Mouse (Mus musculus) Patski (cell line): Measurements from ENCODE around the gene Nxpe3. TPM values are rescaled to one million over a fixed set of nuclear protein-coding genes. Genes with fewer than 3 reads are reported as not detected.

Experiments used
- ATAC-seq: fragments of 100-300 bp; one replicate; pipeline ENCODE4 v1.8.0; 2021
- CTCF ChIA-PET: fragments of 350-600 bp; sonication (Branson Sonifier 250); formaldehyde crosslinking; loops from one replicate; lab custom pipeline; 2022; ENCODE audit warnings: inconsistent platforms; lab: Charles Lee
- POLR2A ChIA-PET: fragments of 350-600 bp; sonication (Branson Sonifier 250); formaldehyde crosslinking; loops from one replicate; lab custom pipeline; 2022; ENCODE audit warnings: antibody characterized with exemption, inconsistent platforms; lab: Charles Lee
- DNase-seq: peaks from one replicate; pipeline ENCODE4 v3.0.0-alpha.2; 2011; ENCODE audit warnings: low read depth, low spot score
- H3K27me3 ChIP-seq: fragments of 371-371 bp; one replicate; pipeline ENCODE4 v1.5.1; 2021
- CTCF ChIP-seq: fragments of 100-300 bp; IDR thresholded peaks from one replicate; pipeline ENCODE4 v1.5.1; 2021
- in situ Hi-C: fragments of 300-500 bp; cut with MboI; formaldehyde crosslinking; loops from 3 replicates; pipeline ENCODE4 v1.11.1; 2018; ENCODE audit warnings: low pct_unique_long_range_greater_than_20kb, mixed read lengths
- polyA plus RNA-seq: library from polyadenylated mRNA; unstranded; gene quantifications from one replicate; pipeline ENCODE4 v1.2.3, GENCODE M21; 2021

The Nxpe3 gene
- polyA plus RNA-seq, 1 experiment from 2014 or later = 3.5 TPM

- ATAC-seq = no peak
- ChIA-PET POLR2A (interaction anchor here (0.6 kb wide), 1 partner anchor 924 kb away, joined by 3 read pairs; no protein-coding TSS in a partner anchor), CTCF (interaction anchor here (1.6 kb wide), 1 partner anchor 8 kb away, joined by 3 read pairs; no protein-coding TSS in a partner anchor)
- in situ Hi-C loops = no loop called here
- no peak for TF ChIP-seq CTCF
- no peaks in the 10 kb centered on the region for H3K27me3 ChIP-seq
- DNase-seq = no peak
These were observed 15.2 kb upstream of the Nxpe3 start for GRCm38 (mm10) chr16:55910208-55910793.

DNA sequence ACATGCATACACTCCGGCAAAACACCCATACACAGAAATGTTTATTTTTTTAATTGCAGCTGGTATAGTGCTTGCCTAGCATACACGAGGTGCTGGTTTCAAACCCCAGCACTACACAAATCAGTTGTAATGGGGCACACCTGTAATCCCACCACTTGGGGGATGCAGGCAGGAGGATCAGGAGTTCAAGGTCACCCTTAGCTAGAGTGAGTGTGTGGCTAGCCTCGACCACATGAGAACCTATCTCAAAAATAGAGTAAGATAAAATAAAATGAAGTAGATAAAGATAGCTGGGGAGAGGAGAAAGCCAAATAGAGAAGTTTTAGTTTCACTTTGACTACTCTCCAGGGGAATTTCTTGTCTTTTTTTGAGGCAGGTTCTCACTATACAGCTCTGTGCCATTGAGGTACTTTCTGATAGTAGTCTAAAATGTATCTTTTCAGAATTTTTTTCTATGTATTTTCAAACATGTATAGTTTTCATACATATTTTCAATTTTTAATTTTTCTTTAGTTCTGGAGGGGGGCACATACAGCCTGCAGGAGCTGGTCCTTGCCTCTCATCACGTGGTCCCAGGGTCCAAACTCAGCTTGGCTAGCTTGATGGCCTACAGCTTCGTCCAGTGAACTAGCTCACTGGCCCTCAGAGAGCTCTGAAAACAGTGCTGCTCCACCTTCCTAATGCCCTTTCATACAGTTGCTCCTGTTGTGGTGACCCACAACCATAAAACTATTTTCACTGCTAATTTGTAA, 12.0 kb upstream of the Nxpe3 start:
- TF ChIP-seq CTCF = no peak
- DNase-seq (no peak), ATAC-seq (no peak)
- ChIA-PET CTCF (no interaction called here), POLR2A (no interaction called here)
- in situ Hi-C loops = no loop called here
- no peaks in the 10 kb centered on the region for H3K27me3 ChIP-seq

- CTCF ChIA-PET = no interaction called here
- no peak for TF ChIP-seq CTCF
- POLR2A ChIA-PET = no interaction called here
- in situ Hi-C loops = no loop called here
- ATAC-seq = no peak
- no peaks in the 10 kb centered on the region for H3K27me3 ChIP-seq
- no peak for DNase-seq
These were observed 10.3 kb upstream of the Nxpe3 start for GRCm38 (mm10) chr16:55905370-55905769.

- CTCF ChIA-PET = no interaction called here
These were observed 7.0 kb upstream of the Nxpe3 start for GRCm38 (mm10) chr16:55901839-55902756.

GRCm38 (mm10) chr16:55898385-55899002, 3.4 kb upstream of the Nxpe3 start:
- ChIA-PET CTCF (no interaction called here), POLR2A (no interaction called here)
- ATAC-seq (no peak), DNase-seq (peak; percentile 12)
- no peaks in the 10 kb centered on the region for H3K27me3 ChIP-seq
- in situ Hi-C loops = loop anchor here (25.0 kb wide), 1 partner anchor 1936 kb away; no protein-coding TSS in a partner anchor
- no peak for TF ChIP-seq CTCF

More at GRCm38 (mm10) chr16:55901839-55902756, 7.0 kb upstream of the Nxpe3 start:
- DNase-seq (no peak), ATAC-seq (no peak)
- in situ Hi-C loops = no loop called here
- H3K27me3 ChIP-seq = no peaks in the 10 kb centered on the region
- POLR2A ChIA-PET = no interaction called here
- no peak for TF ChIP-seq CTCF

DNA sequence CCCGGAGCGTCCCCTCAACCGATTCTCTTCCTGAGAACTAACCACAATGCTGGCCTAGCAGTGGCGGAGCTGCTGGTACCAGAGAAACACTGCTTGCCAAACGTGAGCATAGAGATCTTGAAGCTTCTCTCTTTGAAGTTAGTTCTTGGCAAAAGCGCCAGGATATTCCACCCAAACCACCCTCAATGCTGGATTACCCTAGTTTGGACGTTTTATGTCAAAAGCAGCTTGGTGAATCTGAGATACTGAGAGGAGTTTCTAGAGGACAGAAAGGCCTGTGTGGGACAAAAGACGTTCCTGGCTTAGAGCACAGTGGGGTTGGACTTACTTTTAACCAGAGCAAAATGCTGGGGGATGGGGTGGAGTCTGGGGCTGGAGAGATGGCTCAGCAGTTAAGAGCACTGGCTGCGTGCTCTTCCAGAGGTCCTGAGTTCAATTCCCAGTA, 588 bp upstream of the Nxpe3 start:
- ATAC-seq (peak; percentile 48), DNase-seq (no peak)
- POLR2A ChIA-PET = no interaction called here
- TF ChIP-seq CTCF = no peak
- in situ Hi-C loops = loop anchor here (25.0 kb wide), 1 partner anchor 1933 kb away; no protein-coding TSS in a partner anchor
- no peaks in the 10 kb centered on the region for H3K27me3 ChIP-seq
- CTCF ChIA-PET = interaction anchor here (1.4 kb wide), 1 partner anchor 13 kb away, joined by 3 read pairs; no protein-coding TSS in a partner anchor

DNA sequence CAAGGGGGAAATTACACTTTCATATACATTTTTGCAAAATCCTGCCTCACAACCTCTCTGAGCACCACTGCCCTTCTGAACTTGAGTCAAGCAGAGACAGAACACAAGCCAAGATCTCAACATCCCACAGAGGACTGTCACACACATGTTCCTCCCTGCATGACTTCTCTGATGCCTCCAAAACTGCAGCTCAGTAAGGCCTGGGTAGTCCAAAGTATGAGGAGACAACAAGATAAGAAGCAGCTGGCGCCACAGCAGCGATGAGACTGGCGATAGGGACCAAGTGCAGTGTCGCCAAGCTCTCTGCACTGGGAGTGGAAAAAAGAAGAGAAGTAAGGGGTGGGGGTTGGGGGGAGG, 571 bp downstream of the Nxpe3 start:
- ChIA-PET POLR2A (interaction anchor here (1.3 kb wide), 1 partner anchor 8 kb away, joined by 3 read pairs; no protein-coding TSS in a partner anchor), CTCF (no interaction called here)
- no peaks in the 10 kb centered on the region for H3K27me3 ChIP-seq
- ATAC-seq (peak; percentile 8), DNase-seq (no peak)
- TF ChIP-seq CTCF = no peak
- in situ Hi-C loops = loop anchor here (25.0 kb wide), 1 partner anchor 1932 kb away; no protein-coding TSS in a partner anchor

GRCm38 (mm10) chr16:55893410-55894107, 1.5 kb downstream of the Nxpe3 start:
- no peak for DNase-seq
- ATAC-seq = no peak
- CTCF ChIA-PET = interaction anchor here (1.1 kb wide), 1 partner anchor 23 kb away, joined by 3 read pairs; no protein-coding TSS in a partner anchor
- TF ChIP-seq CTCF = no peak
- in situ Hi-C loops = loop anchor here (25.0 kb wide), 1 partner anchor 1931 kb away; no protein-coding TSS in a partner anchor
- no peaks in the 10 kb centered on the region for H3K27me3 ChIP-seq
- POLR2A ChIA-PET = no interaction called here

DNA sequence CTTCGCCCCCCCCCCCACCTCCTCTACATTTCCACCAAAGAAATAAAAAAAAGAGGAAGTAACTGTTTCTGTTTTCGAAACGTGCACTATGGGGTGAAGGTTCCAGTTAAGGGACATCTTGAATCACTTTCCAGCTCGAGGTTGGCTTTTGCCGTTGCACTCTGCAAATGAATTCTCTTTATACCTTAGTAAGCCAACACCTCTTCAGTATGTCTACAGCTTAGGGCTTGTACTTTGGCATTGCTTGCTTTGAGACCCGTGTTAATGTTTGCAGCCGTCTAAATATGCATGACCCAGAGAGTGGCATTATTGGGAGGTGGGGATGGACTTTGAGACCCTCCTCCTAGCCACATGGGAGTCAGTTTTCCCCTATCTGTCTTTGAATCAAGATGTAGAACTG, 2.6 kb downstream of the Nxpe3 start:
- CTCF ChIA-PET = interaction anchor here (1.1 kb wide), 1 partner anchor 22 kb away, joined by 3 read pairs; no protein-coding TSS in a partner anchor
- ATAC-seq = no peak
- in situ Hi-C loops = loop anchor here (25.0 kb wide), 1 partner anchor 1930 kb away; no protein-coding TSS in a partner anchor
- DNase-seq = no peak
- H3K27me3 ChIP-seq = no peaks in the 10 kb centered on the region
- TF ChIP-seq CTCF = no peak
- POLR2A ChIA-PET = no interaction called here
